Mouse (Mus musculus): ENCODE data around the gene Acbd3. TPM values are rescaled to one million over a fixed set of nuclear protein-coding genes. Genes with fewer than 3 reads are reported as not detected.
A peak's percentile ranks its signal among the peaks of the same experiment; 100 is the strongest.

Gene Acbd3
- polyA plus RNA-seq, 1 experiment from 2014 or later: 29.4 TPM

- H3K36me3 ChIP-seq (ENCODE audit: control insufficient read depth, insufficient read depth, low read length): no peaks in the 10 kb centered on the region
- H3K27me3 ChIP-seq (ENCODE audit: control insufficient read depth, insufficient read depth, low read length): no peaks in the 10 kb centered on the region
- H3K9ac ChIP-seq (replicated peaks; ENCODE audit: low read depth, low read length): no peak overlapping the region
- H3K9me3 ChIP-seq (ENCODE audit: control insufficient read depth, low read depth, low read length): no peaks in the 10 kb centered on the region
- H3K4me2 ChIP-seq (replicated peaks; ENCODE audit: low read depth, low read length): no peak overlapping the region
- H3K27ac ChIP-seq (ENCODE audit: low read length): no peak overlapping the region
- no peak overlapping the region for H3K4me3 ChIP-seq (ENCODE audit: low read depth, low read length)
- ATAC-seq (ENCODE audit: insufficient number of reproducible peaks, insufficient read depth, low FRiP score, low read depth): no peak
- H3K4me1 ChIP-seq (ENCODE audit: control insufficient read depth, insufficient read depth, low read length): no peaks in the 10 kb centered on the region
- WGBS: 80% methylated on average over 5 of the region's 5 CpGs
Measured at GRCm38 (mm10) chr1:180718756-180719155, 7.1 kb upstream of the Acbd3 start.

DNA sequence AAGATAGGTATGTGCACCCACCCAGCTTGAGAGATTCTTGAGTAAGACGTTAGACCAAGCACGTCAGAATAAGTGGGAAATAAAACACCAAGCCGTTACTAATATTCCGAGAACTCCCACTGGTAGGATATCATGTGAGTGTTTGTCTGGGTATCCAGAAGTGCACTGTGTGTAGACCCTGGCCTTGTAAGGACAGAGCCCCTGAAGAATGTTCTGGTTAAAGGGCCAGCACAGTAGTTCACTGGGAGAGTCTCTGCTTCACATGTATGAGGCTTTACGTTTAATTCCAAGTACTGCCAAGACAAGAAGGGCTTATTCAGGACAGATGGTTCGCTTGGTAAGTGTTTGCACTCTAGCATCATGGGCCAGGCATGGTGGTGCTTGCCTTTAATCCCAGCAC is 6.4 kb upstream of the Acbd3 start:
- Histone ChIP-seq H3K4me3 (ENCODE audit: low read depth, low read length) (no peak overlapping the region), H3K36me3 (ENCODE audit: control insufficient read depth, insufficient read depth, low read length) (no peaks in the 10 kb centered on the region), H3K4me2 (replicated peaks; ENCODE audit: low read depth, low read length) (no peak overlapping the region), H3K4me1 (ENCODE audit: control insufficient read depth, insufficient read depth, low read length) (no peaks in the 10 kb centered on the region), H3K9ac (replicated peaks; ENCODE audit: low read depth, low read length) (no peak overlapping the region), H3K27me3 (ENCODE audit: control insufficient read depth, insufficient read depth, low read length) (no peaks in the 10 kb centered on the region), H3K9me3 (ENCODE audit: control insufficient read depth, low read depth, low read length) (no peaks in the 10 kb centered on the region), H3K27ac (ENCODE audit: low read length) (no peak overlapping the region)
- no peak for ATAC-seq (ENCODE audit: insufficient number of reproducible peaks, insufficient read depth, low FRiP score, low read depth)
- WGBS: 87% methylated on average over 6 of the region's 6 CpGs

DNA sequence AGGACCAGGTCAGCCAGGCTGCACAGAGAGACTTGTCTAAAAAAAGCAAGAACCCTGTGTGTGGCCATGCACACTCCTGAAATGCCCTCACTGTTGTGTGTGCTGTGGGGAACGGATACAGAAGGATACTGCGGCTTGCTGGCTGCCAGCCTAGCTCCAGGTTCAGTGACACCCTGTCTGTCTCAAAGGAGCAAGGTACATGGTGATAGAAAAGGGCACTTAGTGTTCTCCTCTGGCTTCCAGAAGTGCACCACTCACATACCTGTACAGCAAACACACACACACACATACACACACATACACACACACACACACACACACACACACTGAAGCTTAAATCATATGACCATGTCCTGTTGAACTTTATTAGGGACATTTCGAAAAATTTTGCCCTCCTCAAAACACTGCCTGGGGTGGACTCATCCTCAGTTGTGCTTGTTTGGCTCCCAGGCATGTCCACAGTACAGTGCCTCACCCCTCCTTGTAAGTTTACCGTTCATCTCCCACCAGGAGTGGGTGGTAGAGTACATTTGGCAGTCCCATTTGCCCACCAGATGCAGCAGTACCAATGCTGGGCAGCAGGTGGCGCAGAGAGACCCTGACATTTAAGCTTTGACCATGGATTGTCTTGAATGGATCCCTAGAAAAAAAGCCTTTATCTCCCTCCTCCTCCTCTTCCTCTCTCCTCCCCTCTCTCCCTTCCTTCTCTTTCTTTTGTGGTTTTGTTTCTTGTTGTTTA is 5.7 kb upstream of the Acbd3 start:
- Histone ChIP-seq H3K4me2 (replicated peaks; ENCODE audit: low read depth, low read length) (no peak overlapping the region), H3K27me3 (ENCODE audit: control insufficient read depth, insufficient read depth, low read length) (no peaks in the 10 kb centered on the region), H3K4me1 (ENCODE audit: control insufficient read depth, insufficient read depth, low read length) (no peaks in the 10 kb centered on the region; the same call in 1 of the 2 replicates), H3K27ac (ENCODE audit: low read length) (no peak overlapping the region), H3K36me3 (ENCODE audit: control insufficient read depth, insufficient read depth, low read length) (no peaks in the 10 kb centered on the region), H3K9ac (replicated peaks; ENCODE audit: low read depth, low read length) (no peak overlapping the region), H3K4me3 (ENCODE audit: low read depth, low read length) (no peak overlapping the region), H3K9me3 (ENCODE audit: control insufficient read depth, low read depth, low read length) (no peaks in the 10 kb centered on the region)
- 39% methylated on average over 5 of the region's 5 CpGs for WGBS
- no peak for ATAC-seq (ENCODE audit: insufficient number of reproducible peaks, insufficient read depth, low FRiP score, low read depth)

GRCm38 (mm10) chr1:180722608-180723007 is 3.2 kb upstream of the Acbd3 start:
- H3K4me1 ChIP-seq (ENCODE audit: control insufficient read depth, insufficient read depth, low read length): peaks cover 4% of the 10 kb centered on the region; the same call in 1 of the 2 replicates
- H3K4me2 ChIP-seq (replicated peaks; ENCODE audit: low read depth, low read length): no peak overlapping the region
- no peak overlapping the region for H3K4me3 ChIP-seq (ENCODE audit: low read depth, low read length)
- no peaks in the 10 kb centered on the region for H3K9me3 ChIP-seq (ENCODE audit: control insufficient read depth, low read depth, low read length)
- no peaks in the 10 kb centered on the region for H3K36me3 ChIP-seq (ENCODE audit: control insufficient read depth, insufficient read depth, low read length)
- H3K9ac ChIP-seq (replicated peaks; ENCODE audit: low read depth, low read length): no peak overlapping the region
- no peaks in the 10 kb centered on the region for H3K27me3 ChIP-seq (ENCODE audit: control insufficient read depth, insufficient read depth, low read length)
- H3K27ac ChIP-seq (ENCODE audit: low read length): no peak overlapping the region
- WGBS: 77% methylated on average over 1 of the region's 1 CpGs
- ATAC-seq (ENCODE audit: insufficient number of reproducible peaks, insufficient read depth, low FRiP score, low read depth): no peak

DNA sequence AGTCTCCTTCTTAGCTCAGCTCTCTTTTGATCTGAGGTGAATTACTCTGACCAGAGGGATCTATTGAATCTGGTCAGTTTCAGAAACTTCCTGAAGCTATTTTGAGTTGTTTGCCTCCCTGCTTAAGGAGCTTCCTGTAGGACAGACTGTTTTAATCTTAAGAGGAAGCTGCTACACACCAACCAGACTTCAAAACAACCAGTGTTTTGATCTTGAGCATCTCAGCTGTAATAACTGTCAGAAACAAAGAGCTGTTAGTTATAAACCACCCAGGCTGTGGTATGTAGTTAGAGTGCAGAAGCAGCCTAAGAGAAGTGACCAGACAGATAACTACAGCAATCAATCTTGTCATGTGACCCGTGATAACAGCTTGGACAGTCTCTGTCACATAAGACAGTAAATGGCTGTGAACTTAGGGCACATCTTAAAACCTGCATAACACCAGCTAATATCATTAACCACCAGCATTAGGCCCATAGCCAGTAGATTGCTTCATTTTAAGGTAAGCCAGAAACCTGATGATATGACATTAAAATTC is 2.1 kb upstream of the Acbd3 start:
- no peak for ATAC-seq (ENCODE audit: insufficient number of reproducible peaks, insufficient read depth, low FRiP score, low read depth)

DNA sequence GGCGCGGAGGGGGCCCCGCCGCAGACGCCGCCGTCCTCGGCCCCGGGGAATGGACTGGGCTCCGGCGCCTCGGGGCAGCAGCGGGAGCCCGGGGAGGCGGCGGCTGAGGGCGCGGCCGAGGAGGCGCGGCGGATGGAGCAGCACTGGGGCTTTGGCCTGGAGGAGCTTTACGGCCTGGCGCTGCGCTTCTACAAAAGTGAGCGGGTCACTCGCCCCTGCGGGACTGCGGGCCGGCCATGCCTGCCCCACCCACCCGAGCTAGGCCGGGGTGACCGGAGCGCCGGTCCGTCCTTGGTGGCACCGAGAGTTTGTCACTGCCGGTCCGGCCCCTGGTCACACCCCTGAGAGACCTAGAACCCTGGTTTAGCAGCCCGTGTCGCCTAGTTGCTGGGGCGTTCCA is 340 bp downstream of the Acbd3 start:
- Histone ChIP-seq H3K27me3 (ENCODE audit: control insufficient read depth, insufficient read depth, low read length) (no peaks in the 10 kb centered on the region), H3K9me3 (ENCODE audit: control insufficient read depth, low read depth, low read length) (no peaks in the 10 kb centered on the region), H3K4me3 (ENCODE audit: low read depth, low read length) (peak overlapping the region; percentile 98), H3K4me2 (replicated peaks; ENCODE audit: low read depth, low read length) (peak overlapping the region; percentile 63), H3K27ac (ENCODE audit: low read length) (peak overlapping the region; percentile 95), H3K4me1 (ENCODE audit: control insufficient read depth, insufficient read depth, low read length) (peaks cover 15% of the 10 kb centered on the region; the same call in 1 of the 2 replicates), H3K9ac (replicated peaks; ENCODE audit: low read depth, low read length) (peak overlapping the region; percentile 96), H3K36me3 (ENCODE audit: control insufficient read depth, insufficient read depth, low read length) (no peaks in the 10 kb centered on the region)
- WGBS: under 1% methylated on average over 42 of the region's 42 CpGs
- peak; percentile 83 for ATAC-seq (ENCODE audit: insufficient number of reproducible peaks, insufficient read depth, low FRiP score, low read depth)

More for the DNA sequence above, 2.1 kb upstream of the Acbd3 start:
- peaks cover 8% of the 10 kb centered on the region; the same call in 1 of the 2 replicates for H3K4me1 ChIP-seq (ENCODE audit: control insufficient read depth, insufficient read depth, low read length)
- 3% methylated on average over 1 of the region's 1 CpGs for WGBS
- H3K27ac ChIP-seq (ENCODE audit: low read length): no peak overlapping the region
- no peaks in the 10 kb centered on the region for H3K27me3 ChIP-seq (ENCODE audit: control insufficient read depth, insufficient read depth, low read length)
- no peaks in the 10 kb centered on the region for H3K36me3 ChIP-seq (ENCODE audit: control insufficient read depth, insufficient read depth, low read length)
- H3K9ac ChIP-seq (replicated peaks; ENCODE audit: low read depth, low read length): no peak overlapping the region
- H3K4me3 ChIP-seq (ENCODE audit: low read depth, low read length): no peak overlapping the region
- H3K9me3 ChIP-seq (ENCODE audit: control insufficient read depth, low read depth, low read length): no peaks in the 10 kb centered on the region
- no peak overlapping the region for H3K4me2 ChIP-seq (replicated peaks; ENCODE audit: low read depth, low read length)

DNA sequence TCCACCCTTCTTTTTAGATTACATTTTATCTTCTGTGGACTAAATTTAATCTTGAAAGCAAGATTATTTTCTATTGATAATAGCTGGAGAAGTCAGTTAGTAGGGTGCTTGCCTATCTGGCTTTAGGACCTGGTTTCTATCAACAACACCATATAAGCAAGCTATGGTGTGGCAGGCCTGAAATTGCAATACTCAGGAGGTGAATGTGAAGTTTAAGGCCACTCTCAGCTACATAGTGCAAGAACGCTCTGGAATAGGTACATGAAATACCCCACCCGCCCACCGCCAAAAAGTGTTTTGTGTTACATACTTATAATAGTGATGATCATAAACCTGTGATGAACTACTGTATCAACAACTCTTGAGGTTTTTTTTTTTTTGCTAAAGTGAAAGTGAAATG is 3.4 kb downstream of the Acbd3 start:
- no peak overlapping the region for H3K9ac ChIP-seq (replicated peaks; ENCODE audit: low read depth, low read length)
- H3K9me3 ChIP-seq (ENCODE audit: control insufficient read depth, low read depth, low read length): no peaks in the 10 kb centered on the region
- no peaks in the 10 kb centered on the region for H3K27me3 ChIP-seq (ENCODE audit: control insufficient read depth, insufficient read depth, low read length)
- no peak overlapping the region for H3K27ac ChIP-seq (ENCODE audit: low read length)
- WGBS: 91% methylated on average over 3 of the region's 3 CpGs
- H3K4me3 ChIP-seq (ENCODE audit: low read depth, low read length): no peak overlapping the region
- H3K36me3 ChIP-seq (ENCODE audit: control insufficient read depth, insufficient read depth, low read length): peaks cover 1% of the 10 kb centered on the region
- peaks cover 15% of the 10 kb centered on the region; the same call in 1 of the 2 replicates for H3K4me1 ChIP-seq (ENCODE audit: control insufficient read depth, insufficient read depth, low read length)
- no peak for ATAC-seq (ENCODE audit: insufficient number of reproducible peaks, insufficient read depth, low FRiP score, low read depth)
- no peak overlapping the region for H3K4me2 ChIP-seq (replicated peaks; ENCODE audit: low read depth, low read length)

DNA sequence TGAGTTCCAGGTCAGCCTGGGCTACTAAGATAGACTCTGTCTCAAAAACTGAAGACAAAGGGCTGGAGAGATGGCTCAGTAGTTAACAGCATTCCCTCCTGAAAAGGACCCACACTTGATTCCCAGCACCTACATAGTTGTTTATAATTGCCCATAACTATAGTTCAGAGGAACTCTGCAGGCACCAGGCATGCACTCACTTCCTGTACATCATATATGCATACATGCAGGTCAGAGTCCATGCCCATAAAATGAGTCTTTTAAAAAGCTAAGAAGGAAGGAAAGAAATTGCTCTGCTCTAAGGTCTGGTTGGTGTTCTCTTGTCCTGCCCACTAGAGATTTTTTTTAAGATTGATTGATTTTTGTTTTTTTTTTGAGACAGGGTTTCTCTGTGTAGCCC is 22.0 kb downstream of the Acbd3 start:
- peaks cover 71% of the 10 kb centered on the region for H3K36me3 ChIP-seq (ENCODE audit: control insufficient read depth, insufficient read depth, low read length)
- no peak overlapping the region for H3K9ac ChIP-seq (replicated peaks; ENCODE audit: low read depth, low read length)
- no peaks in the 10 kb centered on the region for H3K27me3 ChIP-seq (ENCODE audit: control insufficient read depth, insufficient read depth, low read length)
- H3K9me3 ChIP-seq (ENCODE audit: control insufficient read depth, low read depth, low read length): no peaks in the 10 kb centered on the region
- no peaks in the 10 kb centered on the region for H3K4me1 ChIP-seq (ENCODE audit: control insufficient read depth, insufficient read depth, low read length)
- no peak overlapping the region for H3K4me3 ChIP-seq (ENCODE audit: low read depth, low read length)
- H3K27ac ChIP-seq (ENCODE audit: low read length): no peak overlapping the region
- no peak overlapping the region for H3K4me2 ChIP-seq (replicated peaks; ENCODE audit: low read depth, low read length)
- no peak for ATAC-seq (ENCODE audit: insufficient number of reproducible peaks, insufficient read depth, low FRiP score, low read depth)

Data from stomach, embryonic 14.5 days (tissue).